Mouse (Mus musculus) testis, adult 2 months (tissue): ENCODE results near the gene Tbata. TPM values are rescaled to one million over a fixed set of nuclear protein-coding genes. Genes with fewer than 3 reads are reported as not detected.

Experiments used
- H3K27ac ChIP-seq: fragments of 200-500 bp; 2 replicates; pipeline ENCODE4 v1.5.1; 2012; ENCODE audit warnings: low read depth, low read length; ENCODE audit not compliant: control insufficient read depth, insufficient read depth
- H3K27me3 ChIP-seq: fragments of 200-500 bp; 2 replicates; pipeline ENCODE4 v1.6.1; 2012; ENCODE audit warnings: mild to moderate bottlenecking, low read length, moderate library complexity; ENCODE audit not compliant: control insufficient read depth, insufficient read depth
- H3K36me3 ChIP-seq: fragments of 200-500 bp; 2 replicates; pipeline ENCODE4 v1.6.1; 2012; ENCODE audit warnings: mild to moderate bottlenecking, low read length; ENCODE audit not compliant: control insufficient read depth, insufficient read depth
- H3K4me1 ChIP-seq: fragments of 200-500 bp; 2 replicates; pipeline ENCODE4 v1.6.1; 2012; ENCODE audit warnings: low read length; ENCODE audit not compliant: control insufficient read depth, insufficient read depth
- H3K4me3 ChIP-seq: fragments of 200-500 bp; 2 replicates; pipeline ENCODE4 v1.5.1; 2012; ENCODE audit warnings: low read depth, mild to moderate bottlenecking, low read length, moderate library complexity, mixed read lengths; ENCODE audit not compliant: control insufficient read depth
- CTCF ChIP-seq: fragments of 200-500 bp; IDR thresholded peaks from 2 replicates; pipeline ENCODE4 v1.5.1; 2012; ENCODE audit warnings: low read depth, mild to moderate bottlenecking, inconsistent platforms, low read length, moderate library complexity; ENCODE audit not compliant: control insufficient read depth, insufficient read depth, insufficient replicate concordance
- POLR2A ChIP-seq: fragments of 200-500 bp; IDR thresholded peaks from 2 replicates; pipeline ENCODE4 v1.6.1; 2012; ENCODE audit warnings: low read depth, mild to moderate bottlenecking, inconsistent platforms, low read length, moderate library complexity; ENCODE audit not compliant: control insufficient read depth
- polyA plus RNA-seq: library from polyadenylated mRNA; depleted of rRNA; stranded (reverse); fragments of >200 nt; gene quantifications from 2 replicates; pipeline ENCODE4 v1.2.3, GENCODE M21; 2012; rRNA removed

Tbata gene
- polyA plus RNA-seq, 1 experiment = 599 TPM

GRCm38 (mm10) chr10:61232858-61233567 is 61.3 kb downstream of the Tbata start:
- no peaks in the 10 kb centered on the region for H3K27me3 ChIP-seq
- H3K4me1 ChIP-seq = peaks cover 5% of the 10 kb centered on the region; the same call in 1 of the 2 replicates
- H3K27ac ChIP-seq = no peak overlapping the region
- no peaks in the 10 kb centered on the region for H3K36me3 ChIP-seq
- no peak overlapping the region for H3K4me3 ChIP-seq
- no peak for TF ChIP-seq CTCF
- TF ChIP-seq POLR2A = no peak

DNA sequence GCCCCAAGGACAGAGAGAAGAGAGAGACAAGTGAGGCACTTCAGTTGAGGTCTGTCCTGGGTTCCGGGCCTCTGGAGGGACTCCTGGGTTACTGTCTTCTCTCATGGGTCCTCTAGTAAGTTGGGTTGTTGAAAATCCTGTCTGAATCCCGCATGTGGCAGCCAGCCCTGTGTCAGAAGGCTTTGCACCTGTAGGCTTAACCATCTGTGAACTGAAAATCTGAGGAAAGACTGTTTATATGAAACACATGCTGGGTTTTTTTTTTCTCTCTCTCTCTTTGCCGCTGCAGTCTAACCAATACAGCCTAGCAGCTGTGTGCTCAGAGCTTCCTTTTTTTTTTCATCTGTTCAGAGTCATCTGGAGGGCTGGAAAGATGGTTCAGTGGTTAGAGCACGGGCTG is 62.6 kb downstream of the Tbata start:
- TF ChIP-seq CTCF (no peak), POLR2A (no peak)
- H3K36me3 ChIP-seq = no peaks in the 10 kb centered on the region
- H3K27ac ChIP-seq = no peak overlapping the region
- no peaks in the 10 kb centered on the region for H3K27me3 ChIP-seq
- H3K4me1 ChIP-seq = peaks cover 5% of the 10 kb centered on the region; the same call in 1 of the 2 replicates
- H3K4me3 ChIP-seq = no peak overlapping the region

DNA sequence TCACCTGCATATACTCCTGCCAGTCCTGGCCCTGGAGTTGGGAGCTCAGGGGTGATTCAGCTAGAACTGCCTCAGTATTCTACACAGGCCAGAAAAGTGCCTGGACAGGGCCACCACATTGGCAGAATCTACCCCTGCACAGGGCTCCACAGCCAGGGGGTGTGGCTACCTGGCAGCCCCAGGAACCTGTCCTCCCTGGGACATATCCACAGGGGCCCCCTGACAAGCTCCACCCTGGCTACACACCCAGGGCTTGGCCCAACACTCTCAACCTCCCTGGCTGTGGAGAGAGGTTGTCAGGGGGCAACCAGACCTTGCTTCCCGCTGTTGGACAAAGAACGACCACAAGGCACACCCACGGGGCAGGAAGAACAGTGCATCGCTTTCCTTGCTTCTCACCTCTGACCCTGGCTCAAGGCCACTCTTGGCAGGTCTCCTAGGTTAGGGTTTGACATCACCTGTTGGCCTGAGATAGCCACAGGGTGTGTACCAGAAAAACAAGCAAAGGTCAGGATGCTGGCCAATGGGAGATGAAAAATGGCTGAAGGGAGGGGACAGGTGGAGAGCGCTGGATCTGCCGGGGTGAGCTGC is 64.0 kb downstream of the Tbata start:
- no peaks in the 10 kb centered on the region for H3K27me3 ChIP-seq
- H3K4me3 ChIP-seq = no peak overlapping the region
- no peaks in the 10 kb centered on the region for H3K36me3 ChIP-seq
- no peak overlapping the region for H3K27ac ChIP-seq
- peaks cover 5% of the 10 kb centered on the region; the same call in 1 of the 2 replicates for H3K4me1 ChIP-seq
- TF ChIP-seq CTCF (no peak), POLR2A (no peak)

- Histone ChIP-seq H3K27ac (no peak overlapping the region), H3K4me3 (no peak overlapping the region), H3K27me3 (no peaks in the 10 kb centered on the region), H3K36me3 (no peaks in the 10 kb centered on the region), H3K4me1 (peaks cover 5% of the 10 kb centered on the region; the same call in 1 of the 2 replicates)
- TF ChIP-seq POLR2A (no peak), CTCF (no peak)
These were observed 65.1 kb downstream of the Tbata start for GRCm38 (mm10) chr10:61236683-61237390.

DNA sequence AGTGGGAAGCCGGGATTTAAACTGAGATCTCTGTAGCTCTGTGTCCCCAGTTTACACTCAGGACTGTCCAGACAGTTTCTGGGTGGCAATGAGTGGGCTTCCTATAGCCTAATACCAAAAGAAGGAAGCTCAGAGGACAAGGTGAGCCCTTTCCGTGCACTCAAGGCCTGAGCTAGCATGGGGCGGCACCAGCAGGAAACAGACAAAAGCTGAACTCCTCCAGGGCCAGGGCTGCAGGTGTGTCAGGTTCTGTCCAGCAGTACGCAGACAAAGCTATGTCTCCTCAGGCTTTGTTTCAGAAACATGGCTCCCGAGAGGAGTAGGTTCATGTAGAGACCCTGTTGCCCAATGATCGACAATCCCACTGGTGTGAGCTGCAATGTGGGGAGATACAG is 65.6 kb downstream of the Tbata start:
- no peak for TF ChIP-seq CTCF
- TF ChIP-seq POLR2A = no peak
- H3K4me1 ChIP-seq = peaks cover 5% of the 10 kb centered on the region; the same call in 1 of the 2 replicates
- H3K4me3 ChIP-seq = no peak overlapping the region
- H3K27ac ChIP-seq = no peak overlapping the region
- no peaks in the 10 kb centered on the region for H3K36me3 ChIP-seq
- no peaks in the 10 kb centered on the region for H3K27me3 ChIP-seq

Other genes starting within 250 kb of the Tbata start
- gene Pcbd1, start 82.6 kb upstream of the Tbata start, polyA plus RNA-seq = 0.28 and 0.76 TPM in 2 replicates
- 10.3 and 13.1 TPM in 2 replicates for gene Sgpl1, start 24.3 kb upstream of the Tbata start, polyA plus RNA-seq
- 0.61 and 0.77 TPM in 2 replicates for gene Adamts14, start 101.5 kb downstream of the Tbata start, polyA plus RNA-seq
- gene Prf1, start 125.9 kb downstream of the Tbata start, polyA plus RNA-seq = not detected in 2 replicates
- 6.7 and 7.5 TPM in 2 replicates for gene Pald1, start 211.6 kb downstream of the Tbata start, polyA plus RNA-seq
- gene Nodal, start 246.0 kb downstream of the Tbata start, polyA plus RNA-seq = 0.06 TPM in 1 of 2 replicates, not detected in the other